Mouse (Mus musculus): Measurements from ENCODE around the gene Btg2. TPM values are rescaled to one million over a fixed set of nuclear protein-coding genes. Genes with fewer than 3 reads are reported as not detected.
A peak's percentile ranks its signal among the peaks of the same experiment; 100 is the strongest.

The Btg2 gene
- total RNA-seq, 1 experiment from 2014 or later = 605 TPM

GRCm38 (mm10) chr1:134099516-134100235 lies 20.8 kb upstream of the Btg2 start:
- ATAC-seq (ENCODE audit: extremely low read depth, insufficient number of reproducible peaks, low FRiP score, poor library complexity, severe bottlenecking) = 0 out of 2 replicates have a peak, but pooled peaks have one; percentile 1

- ATAC-seq (ENCODE audit: extremely low read depth, insufficient number of reproducible peaks, low FRiP score, poor library complexity, severe bottlenecking) = peak; percentile 86
Measured at GRCm38 (mm10) chr1:134098726-134099515, 20.0 kb upstream of the Btg2 start.

GRCm38 (mm10) chr1:134097956-134098725 lies 19.2 kb upstream of the Btg2 start:
- ATAC-seq (ENCODE audit: extremely low read depth, insufficient number of reproducible peaks, low FRiP score, poor library complexity, severe bottlenecking) = no peak

GRCm38 (mm10) chr1:134097080-134097855 lies 18.3 kb upstream of the Btg2 start:
- no peak for ATAC-seq (ENCODE audit: extremely low read depth, insufficient number of reproducible peaks, low FRiP score, poor library complexity, severe bottlenecking)

- no peak for ATAC-seq (ENCODE audit: extremely low read depth, insufficient number of reproducible peaks, low FRiP score, poor library complexity, severe bottlenecking)
Measured at GRCm38 (mm10) chr1:134096264-134096934, 17.5 kb upstream of the Btg2 start.

- ATAC-seq (ENCODE audit: extremely low read depth, insufficient number of reproducible peaks, low FRiP score, poor library complexity, severe bottlenecking) = no peak
Measured at GRCm38 (mm10) chr1:134095721-134096120, 16.8 kb upstream of the Btg2 start.

- ATAC-seq (ENCODE audit: extremely low read depth, insufficient number of reproducible peaks, low FRiP score, poor library complexity, severe bottlenecking) = no peak
Measured at GRCm38 (mm10) chr1:134095033-134095612, 16.2 kb upstream of the Btg2 start.

- peak; percentile 63 for ATAC-seq (ENCODE audit: extremely low read depth, insufficient number of reproducible peaks, low FRiP score, poor library complexity, severe bottlenecking)
Measured at GRCm38 (mm10) chr1:134093771-134094526, 15.0 kb upstream of the Btg2 start.

GRCm38 (mm10) chr1:134092852-134093770 lies 14.2 kb upstream of the Btg2 start:
- ATAC-seq (ENCODE audit: extremely low read depth, insufficient number of reproducible peaks, low FRiP score, poor library complexity, severe bottlenecking) = peak; percentile 73

GRCm38 (mm10) chr1:134092368-134092767 lies 13.4 kb upstream of the Btg2 start:
- ATAC-seq (ENCODE audit: extremely low read depth, insufficient number of reproducible peaks, low FRiP score, poor library complexity, severe bottlenecking) = no peak

GRCm38 (mm10) chr1:134091851-134092250 lies 12.9 kb upstream of the Btg2 start:
- ATAC-seq (ENCODE audit: extremely low read depth, insufficient number of reproducible peaks, low FRiP score, poor library complexity, severe bottlenecking) = no peak

- no peak for ATAC-seq (ENCODE audit: extremely low read depth, insufficient number of reproducible peaks, low FRiP score, poor library complexity, severe bottlenecking)
Measured at GRCm38 (mm10) chr1:134089074-134089473, 10.2 kb upstream of the Btg2 start.

- no peak for ATAC-seq (ENCODE audit: extremely low read depth, insufficient number of reproducible peaks, low FRiP score, poor library complexity, severe bottlenecking)
Measured at GRCm38 (mm10) chr1:134086811-134087398, 8.0 kb upstream of the Btg2 start.

GRCm38 (mm10) chr1:134086017-134086416 lies 7.1 kb upstream of the Btg2 start:
- 0 out of 2 replicates have a peak, but pooled peaks have one; percentile 4 for ATAC-seq (ENCODE audit: extremely low read depth, insufficient number of reproducible peaks, low FRiP score, poor library complexity, severe bottlenecking)

GRCm38 (mm10) chr1:134084128-134084527 lies 5.2 kb upstream of the Btg2 start:
- no peak for ATAC-seq (ENCODE audit: extremely low read depth, insufficient number of reproducible peaks, low FRiP score, poor library complexity, severe bottlenecking)

GRCm38 (mm10) chr1:134083676-134084075 lies 4.8 kb upstream of the Btg2 start:
- no peak for ATAC-seq (ENCODE audit: extremely low read depth, insufficient number of reproducible peaks, low FRiP score, poor library complexity, severe bottlenecking)
